Mouse (Mus musculus) central nervous system, embryonic 11.5 days (tissue): ENCODE results near the gene Tbc1d10c. TPM values are rescaled to one million over a fixed set of nuclear protein-coding genes. Genes with fewer than 3 reads are reported as not detected.

Source experiments
- polyA plus RNA-seq: library from polyadenylated mRNA; depleted of rRNA; stranded (reverse); fragments of >200 nt; gene quantifications from 2 replicates; pipeline ENCODE4 v1.2.3, GENCODE M21; 2012; rRNA removed

The Tbc1d10c gene
- 1.8 and 2.9 TPM in 2 replicates for polyA plus RNA-seq

GRCm38 (mm10) chr19:4190831-4191334 is at the start of gene Tbc1d10c:
Gene Tbc1d10c (minus strand): TSS chr19:4191284.

GRCm38 (mm10) chr19:4231253-4232185 is 40.4 kb upstream of the Tbc1d10c start, which contains the start of gene Pold4:
Gene Pold4 (plus strand): TSS chr19:4231899.

GRCm38 (mm10) chr19:4214071-4214770 is 23.1 kb upstream of the Tbc1d10c start, which contains the start of the genes Clcf1 and AC109138.7:
Gene Clcf1 (plus strand): TSS chr19:4214238.
Gene AC109138.7 (plus strand): TSS chr19:4214357.

GRCm38 (mm10) chr19:4201291-4201909 is 10.3 kb upstream of the Tbc1d10c start, which contains the start of gene Rad9a:
Gene Rad9a (minus strand): TSS chr19:4201662.

GRCm38 (mm10) chr19:4191528-4192250 is 605 bp upstream of the Tbc1d10c start, which contains the start of gene Ppp1ca:
Gene Ppp1ca (plus strand): TSS chr19:4192065.

GRCm38 (mm10) chr19:4175368-4175947 is 15.6 kb downstream of the Tbc1d10c start, which contains the start of gene Carns1:
Gene Carns1 (minus strand): TSS chr19:4175479.

GRCm38 (mm10) chr19:4162646-4163542 is 28.2 kb downstream of the Tbc1d10c start, which contains the start of gene Rps6kb2:
Gene Rps6kb2 (minus strand): TSS chr19:4163354.

GRCm38 (mm10) chr19:4153232-4153654 is 37.8 kb downstream of the Tbc1d10c start, which contains the start of gene Ptprcap:
Gene Ptprcap (plus strand): TSS chr19:4153604.

GRCm38 (mm10) chr19:4148491-4148806 is 42.6 kb downstream of the Tbc1d10c start, which contains the start of gene Coro1b:
Gene Coro1b (plus strand): TSS chr19:4148619.

GRCm38 (mm10) chr19:4143759-4144268 is 47.3 kb downstream of the Tbc1d10c start, which contains the start of gene Cabp4:
Gene Cabp4 (minus strand): TSS chr19:4144033.

GRCm38 (mm10) chr19:4139446-4139845 is 51.6 kb downstream of the Tbc1d10c start, which contains the start of gene Gpr152:
Gene Gpr152 (plus strand): TSS chr19:4139787.

Other genes starting within 250 kb of the Tbc1d10c start
- not detected in 2 replicates for gene Aldh3b3, start 232.6 kb downstream of the Tbc1d10c start, polyA plus RNA-seq
- gene Aldh3b2, start 219.0 kb downstream of the Tbc1d10c start, polyA plus RNA-seq: 0.38 and 0.76 TPM in 2 replicates
- gene Acy3, start 204.7 kb downstream of the Tbc1d10c start, polyA plus RNA-seq: 2.2 and 3.4 TPM in 2 replicates
- 0.11 and 0.15 TPM in 2 replicates for gene Tbx10, start 198.5 kb downstream of the Tbc1d10c start, polyA plus RNA-seq
- 4.7 and 10.6 TPM in 2 replicates for gene Nudt8, start 190.7 kb downstream of the Tbc1d10c start, polyA plus RNA-seq
- gene Gm49405, start 190.7 kb downstream of the Tbc1d10c start, polyA plus RNA-seq: 2.9 and 4.4 TPM in 2 replicates
- 8.2 and 13.0 TPM in 2 replicates for gene Doc2g, start 188.0 kb downstream of the Tbc1d10c start, polyA plus RNA-seq
- gene Ndufv1, start 178.5 kb downstream of the Tbc1d10c start, polyA plus RNA-seq: 153 and 167 TPM in 2 replicates
- gene Gstp1, start 153.3 kb downstream of the Tbc1d10c start, polyA plus RNA-seq: 218 and 263 TPM in 2 replicates
- gene Gstp2, start 145.3 kb downstream of the Tbc1d10c start, polyA plus RNA-seq: 0.24 and 9.3 TPM in 2 replicates
- gene Gstp3, start 131.7 kb downstream of the Tbc1d10c start, polyA plus RNA-seq: 0.98 and 2.2 TPM in 2 replicates
- 0.07 TPM in 1 of 2 replicates, not detected in the other for gene Cabp2, start 109.7 kb downstream of the Tbc1d10c start, polyA plus RNA-seq
- 33.8 and 35.4 TPM in 2 replicates for gene Cdk2ap2, start 94.1 kb downstream of the Tbc1d10c start, polyA plus RNA-seq
- gene Pitpnm1, start 91.3 kb downstream of the Tbc1d10c start, polyA plus RNA-seq: 23.9 and 25.8 TPM in 2 replicates
- gene Aip, start 65.4 kb downstream of the Tbc1d10c start, polyA plus RNA-seq: 53.3 and 100 TPM in 2 replicates
- gene Gpr152, start 51.5 kb downstream of the Tbc1d10c start, polyA plus RNA-seq: 0.02 and 0.06 TPM in 2 replicates
- gene Cabp4, start 47.3 kb downstream of the Tbc1d10c start, polyA plus RNA-seq: 0.05 and 0.11 TPM in 2 replicates
- 168 and 188 TPM in 2 replicates for gene Coro1b, start 42.7 kb downstream of the Tbc1d10c start, polyA plus RNA-seq
- gene Ptprcap, start 37.7 kb downstream of the Tbc1d10c start, polyA plus RNA-seq: 2.7 and 3.3 TPM in 2 replicates
- 51.0 and 60.7 TPM in 2 replicates for gene Rps6kb2, start 27.9 kb downstream of the Tbc1d10c start, polyA plus RNA-seq
- 3.5 and 4.1 TPM in 2 replicates for gene Carns1, start 15.8 kb downstream of the Tbc1d10c start, polyA plus RNA-seq
- gene Ppp1ca, start 781 bp upstream of the Tbc1d10c start, polyA plus RNA-seq: 375 and 508 TPM in 2 replicates
- gene Rad9a, start 10.4 kb upstream of the Tbc1d10c start, polyA plus RNA-seq: 37.9 and 54.0 TPM in 2 replicates
- 2.9 and 11.1 TPM in 2 replicates for gene Clcf1, start 23.0 kb upstream of the Tbc1d10c start, polyA plus RNA-seq
- gene AC109138.7, start 23.1 kb upstream of the Tbc1d10c start, polyA plus RNA-seq: not detected in 2 replicates
- 11.8 and 19.7 TPM in 2 replicates for gene Pold4, start 40.6 kb upstream of the Tbc1d10c start, polyA plus RNA-seq
- gene Ssh3, start 77.9 kb upstream of the Tbc1d10c start, polyA plus RNA-seq: 14.4 and 16.9 TPM in 2 replicates
- gene Ankrd13d, start 91.9 kb upstream of the Tbc1d10c start, polyA plus RNA-seq: 16.2 and 18.8 TPM in 2 replicates
- 71.3 and 119 TPM in 2 replicates for gene Grk2, start 114.9 kb upstream of the Tbc1d10c start, polyA plus RNA-seq
- 56.7 and 88.6 TPM in 2 replicates for gene Kdm2a, start 207.0 kb upstream of the Tbc1d10c start, polyA plus RNA-seq
- gene Rhod, start 248.1 kb upstream of the Tbc1d10c start, polyA plus RNA-seq: 10.2 and 16.9 TPM in 2 replicates